Mouse (Mus musculus) gastrocnemius, postnatal 4 days (tissue): ENCODE data around the gene P2rx5. TPM values are rescaled to one million over a fixed set of nuclear protein-coding genes. Genes with fewer than 3 reads are reported as not detected.
A peak's percentile ranks its signal among the peaks of the same experiment; 100 is the strongest.

Experiments used
- DNase-seq, 2 experiments: peaks; one replicate each; pipeline ENCODE4 v3.0.0; 2021 to 2022; ENCODE audit warnings: low spot score in 2 of 2, mixed read lengths in 2 of 2
- long read RNA-seq, 2 experiments: library from polyadenylated mRNA; stranded (forward); transcript quantifications; one replicate each; pipeline ENCODE4 v2.0.0; 2021
- total RNA-seq, 2 experiments: library from RNA; stranded (reverse); gene quantifications; 2 replicates each; pipeline ENCODE4 v1.2.3; 2021

The P2rx5 gene
- 1 to 10 TPM; 6.2 to 7.1 TPM for total RNA-seq
- long read RNA-seq, experiment 1, transcript P2rx5-201 (13 exons, 2,395 nt), result major isoform, 9 of 16 reads
- long read RNA-seq, experiment 1, partial matches to known transcripts, result 1 of 16 reads
- long read RNA-seq, experiment 1, other reads (novel, unspliced or antisense), result 6 of 16 reads
- long read RNA-seq, experiment 2, partial matches to known transcripts, result 0 of 5 reads
- long read RNA-seq, experiment 2, other reads (novel, unspliced or antisense), result 3 of 5 reads

DNA sequence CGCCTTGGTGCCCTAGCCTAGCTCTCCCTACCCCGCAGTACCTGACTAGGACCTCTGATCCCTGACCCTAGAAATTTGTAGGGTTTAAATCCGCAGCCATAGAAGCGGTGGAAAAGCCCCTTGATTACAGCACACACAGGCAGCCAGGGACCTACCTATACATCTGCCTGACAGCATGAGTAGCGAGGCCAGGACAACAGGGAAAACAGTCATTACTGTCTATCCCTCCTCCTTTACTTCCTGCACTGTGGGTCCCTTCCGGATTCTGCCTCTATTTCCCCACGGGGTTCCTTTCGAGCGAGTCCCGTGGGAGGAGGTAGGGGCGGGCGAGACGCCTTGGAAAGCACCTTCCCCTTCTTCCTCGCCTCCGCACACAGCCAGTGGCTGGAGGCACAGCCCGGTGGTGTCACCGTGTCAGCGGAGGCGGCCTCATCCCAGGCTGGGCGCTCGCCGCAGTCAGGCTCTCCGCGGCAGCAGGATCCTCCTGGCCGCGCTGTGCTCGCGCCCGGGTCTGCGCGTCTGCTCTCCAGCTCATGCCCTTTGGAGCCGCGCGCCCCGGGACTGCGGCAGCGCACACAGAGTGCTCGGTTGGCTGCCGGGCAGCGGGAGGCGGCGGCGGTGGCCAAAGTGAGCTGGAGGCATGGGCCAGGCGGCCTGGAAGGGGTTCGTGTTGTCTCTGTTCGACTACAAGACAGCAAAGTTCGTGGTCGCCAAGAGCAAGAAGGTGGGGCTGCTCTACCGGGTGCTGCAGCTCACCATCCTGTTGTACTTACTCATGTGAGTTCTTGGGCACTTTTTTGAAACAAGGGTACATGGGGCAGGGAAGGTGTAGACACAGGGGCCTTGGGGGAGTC is at the start of gene P2rx5:
Gene P2rx5, plus strand, starts transcription at position 465 of the 854 bp plus-strand sequence.
- DNase-seq, result peak in 1 of 2 experiments; percentile 61

DNA sequence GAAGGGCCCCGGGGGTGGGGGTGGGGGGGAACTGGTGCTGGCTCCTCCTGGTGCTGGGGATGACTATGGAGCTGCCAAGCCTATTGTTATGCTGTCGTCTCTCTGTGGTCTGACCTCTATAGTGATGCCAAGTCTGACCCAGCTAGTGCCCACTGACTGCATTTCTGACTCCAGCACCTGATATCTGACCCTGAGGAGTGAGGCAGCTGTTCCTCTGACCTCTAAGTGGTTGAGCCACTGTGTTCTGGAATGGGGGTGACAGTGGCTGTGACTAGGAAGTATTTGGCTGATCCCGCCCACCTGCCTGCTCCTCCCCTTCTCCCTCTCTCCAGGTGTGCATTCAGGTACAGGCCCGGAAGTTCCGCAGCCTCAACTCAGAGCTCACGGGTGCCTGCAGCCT is 48.8 kb upstream of the P2rx5 start:
- DNase-seq, result no peak

DNA sequence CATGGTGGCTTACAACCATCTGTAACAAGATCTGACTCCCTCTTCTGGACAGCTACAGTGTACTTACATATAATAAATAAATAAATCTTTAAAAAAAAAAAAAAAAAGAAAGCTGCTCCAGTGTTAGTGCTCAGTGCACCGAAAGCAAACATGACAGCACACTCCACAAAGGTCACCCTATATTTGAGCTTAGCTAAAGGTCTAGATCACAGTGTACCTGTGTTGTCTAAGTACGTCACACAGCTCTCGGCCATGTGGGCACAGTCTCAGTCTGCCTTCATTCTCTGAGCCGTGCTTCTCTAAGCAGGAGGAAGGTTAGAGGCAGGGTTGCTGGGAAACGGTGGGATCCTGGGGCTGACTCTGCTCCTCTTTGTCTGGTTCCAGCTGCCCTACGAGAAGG is 33.7 kb upstream of the P2rx5 start:
- DNase-seq, result no peak

DNA sequence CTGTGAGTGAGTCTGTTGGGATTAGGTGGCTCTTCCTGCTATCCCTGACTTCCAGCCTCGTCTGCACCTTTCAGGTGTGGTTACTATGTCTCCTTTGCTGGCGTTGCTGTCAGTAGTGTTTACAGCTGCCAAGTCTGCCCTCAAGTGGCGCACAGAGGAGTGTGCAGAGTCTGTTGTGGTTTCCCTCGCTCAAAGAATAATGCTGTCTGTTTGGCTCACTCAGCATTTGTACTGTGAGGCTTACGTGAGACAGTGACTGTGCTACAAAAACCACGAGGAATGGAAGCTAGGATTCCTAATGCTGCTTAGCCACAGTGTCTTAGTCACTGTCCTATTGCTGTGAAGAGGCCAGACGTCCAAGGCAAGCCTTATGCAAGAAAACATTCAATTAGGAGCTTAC is 29.2 kb upstream of the P2rx5 start:
- DNase-seq, result no peak

DNA sequence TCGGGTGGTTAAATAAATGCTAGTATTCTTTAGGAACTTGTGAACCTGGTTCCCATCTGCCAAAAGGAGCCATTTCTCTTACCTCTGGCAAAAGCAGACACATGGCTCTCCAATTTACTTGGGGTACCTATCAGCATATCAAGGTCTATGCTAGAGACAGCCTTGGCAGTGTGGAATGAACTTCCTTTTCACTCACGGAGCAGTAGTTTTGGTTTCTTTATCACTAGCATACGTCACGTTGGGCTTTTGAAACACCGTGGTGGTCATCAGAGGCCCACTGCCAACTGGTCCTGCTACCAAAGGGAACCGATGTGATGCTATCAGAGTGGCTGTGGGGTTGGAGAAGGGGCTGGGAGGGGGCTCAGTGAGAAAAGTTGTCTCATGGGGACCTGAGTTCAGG is 27.2 kb upstream of the P2rx5 start:
- no peak for DNase-seq

DNA sequence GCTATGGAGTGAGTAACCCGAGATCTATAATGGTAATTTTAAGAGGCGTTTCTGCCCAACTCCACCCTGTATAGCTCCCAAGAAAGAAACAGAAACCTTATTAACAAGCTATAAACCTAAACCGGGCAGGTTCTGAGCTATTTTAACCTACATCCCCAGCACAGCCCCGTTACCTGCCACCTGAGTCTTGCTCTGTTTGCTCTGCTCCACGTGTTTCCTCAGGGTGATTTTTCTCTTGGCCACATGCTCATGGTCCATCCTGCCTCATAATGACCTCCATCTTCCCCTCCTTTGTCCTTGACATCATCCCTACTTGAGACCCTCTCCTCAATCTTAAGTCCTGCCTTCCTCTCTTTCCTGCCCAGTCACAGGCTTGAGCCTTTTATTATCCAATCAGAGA is 26.0 kb upstream of the P2rx5 start:
- DNase-seq, result no peak

DNA sequence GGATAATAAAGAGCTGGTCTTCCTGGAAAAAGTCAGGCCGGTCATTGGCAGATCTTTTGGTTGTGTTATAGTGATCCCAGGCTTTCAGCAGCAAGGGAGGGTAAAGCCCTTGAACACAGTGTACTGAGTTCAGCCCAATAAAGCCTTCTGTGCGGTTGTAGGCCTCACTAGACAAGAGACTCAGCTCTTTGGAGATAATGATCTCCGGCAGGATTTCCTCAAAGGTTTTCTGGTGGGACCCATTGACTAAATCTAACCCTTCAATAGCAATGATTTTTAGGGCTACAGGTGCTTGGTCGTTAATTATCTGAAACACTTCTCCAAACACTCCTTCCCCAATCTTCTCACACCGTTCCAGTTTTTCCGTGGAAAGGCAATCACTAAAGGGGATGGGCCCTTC is 23.6 kb upstream of the P2rx5 start:
- DNase-seq, result no peak

DNA sequence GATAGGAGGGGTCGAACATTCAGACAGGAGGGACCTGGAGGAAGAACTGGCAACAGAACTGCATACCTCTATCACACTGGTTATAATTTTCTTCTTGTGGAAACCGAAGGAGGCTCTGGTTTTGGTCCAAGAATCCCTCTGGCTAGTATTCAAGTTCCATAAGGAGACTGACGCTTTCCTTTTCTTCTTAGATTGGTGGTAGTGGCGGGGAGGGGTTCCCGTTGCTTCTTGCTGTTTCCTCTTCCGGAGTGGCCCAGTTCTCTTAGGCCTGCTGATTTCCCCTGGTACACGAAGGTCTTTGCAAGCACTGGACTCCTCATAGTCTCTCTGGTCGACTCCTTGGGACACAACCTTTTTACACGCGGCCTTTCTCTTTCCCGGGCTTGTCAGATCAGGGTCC is 23.1 kb upstream of the P2rx5 start:
- no peak for DNase-seq

DNA sequence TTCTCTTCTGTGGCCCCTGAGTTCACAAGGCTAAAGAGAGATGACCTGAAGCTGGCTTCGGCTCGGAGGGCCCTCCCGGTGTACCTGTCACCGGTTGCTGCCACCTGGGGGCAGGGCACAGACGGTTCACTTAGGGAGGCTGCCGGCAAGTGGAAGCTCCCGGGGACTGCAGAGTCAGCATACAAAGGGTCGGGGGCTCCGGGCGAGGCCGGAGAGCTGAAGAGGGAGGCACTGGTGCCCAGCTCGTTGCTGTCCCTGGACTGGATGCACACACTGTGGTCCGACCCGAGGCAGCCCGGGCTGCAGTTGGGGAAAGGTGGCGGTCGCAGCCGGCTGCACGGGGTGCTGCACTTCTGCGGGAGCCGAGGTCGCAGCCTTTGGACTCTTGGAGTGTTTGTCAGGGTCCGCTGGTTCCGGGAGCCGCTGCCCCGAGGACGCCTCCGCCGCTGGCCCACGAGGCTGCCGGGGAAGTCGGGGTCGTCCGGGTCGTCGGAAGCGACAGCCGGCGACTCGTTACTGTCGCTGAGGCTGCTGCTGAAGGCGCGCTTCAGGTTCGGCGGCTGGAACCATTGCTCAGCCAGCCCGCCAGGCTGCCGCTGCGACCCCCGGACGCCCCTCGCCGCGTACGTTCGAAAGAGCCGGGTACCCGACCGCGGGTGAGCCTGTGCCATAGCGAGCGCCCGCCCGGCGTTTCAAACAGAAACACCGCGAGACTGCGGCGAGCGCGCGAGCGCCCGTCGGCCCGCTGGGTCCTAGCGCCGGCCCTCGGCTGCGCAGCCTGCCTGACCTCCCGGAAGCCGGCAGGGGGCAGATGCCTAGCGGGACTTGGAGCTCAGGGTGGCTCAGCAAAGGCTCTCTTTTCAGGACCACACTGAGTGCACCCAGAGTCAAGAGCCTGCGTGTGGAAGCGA is 22.4 kb upstream of the P2rx5 start, which contains the start of gene Haspin:
Gene Haspin, minus strand, starts transcription at position 704 of the 911 bp plus-strand sequence.
- DNase-seq, result peak; percentile 92 to 94

DNA sequence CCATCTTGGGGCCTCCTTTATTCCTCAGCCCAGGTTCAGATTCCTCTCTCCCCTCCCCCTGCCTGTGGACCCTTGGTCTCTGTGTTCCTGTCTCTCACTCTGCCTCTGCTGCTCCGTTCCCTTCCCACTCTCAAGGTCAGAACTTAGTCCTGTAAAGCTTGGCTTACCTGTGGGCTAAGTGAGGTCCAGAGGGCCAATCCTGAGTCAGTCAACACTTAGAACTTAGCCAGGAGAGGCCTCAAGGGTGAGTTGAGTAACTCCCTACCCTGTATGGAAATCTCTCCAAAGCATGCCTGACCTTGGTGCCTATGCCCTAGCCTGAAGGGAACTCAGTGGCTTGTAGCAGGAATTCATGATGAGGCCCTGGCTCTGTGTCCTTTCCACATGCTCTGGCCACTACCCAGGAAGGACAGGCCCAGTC is 15.9 kb upstream of the P2rx5 start:
- no peak for DNase-seq

DNA sequence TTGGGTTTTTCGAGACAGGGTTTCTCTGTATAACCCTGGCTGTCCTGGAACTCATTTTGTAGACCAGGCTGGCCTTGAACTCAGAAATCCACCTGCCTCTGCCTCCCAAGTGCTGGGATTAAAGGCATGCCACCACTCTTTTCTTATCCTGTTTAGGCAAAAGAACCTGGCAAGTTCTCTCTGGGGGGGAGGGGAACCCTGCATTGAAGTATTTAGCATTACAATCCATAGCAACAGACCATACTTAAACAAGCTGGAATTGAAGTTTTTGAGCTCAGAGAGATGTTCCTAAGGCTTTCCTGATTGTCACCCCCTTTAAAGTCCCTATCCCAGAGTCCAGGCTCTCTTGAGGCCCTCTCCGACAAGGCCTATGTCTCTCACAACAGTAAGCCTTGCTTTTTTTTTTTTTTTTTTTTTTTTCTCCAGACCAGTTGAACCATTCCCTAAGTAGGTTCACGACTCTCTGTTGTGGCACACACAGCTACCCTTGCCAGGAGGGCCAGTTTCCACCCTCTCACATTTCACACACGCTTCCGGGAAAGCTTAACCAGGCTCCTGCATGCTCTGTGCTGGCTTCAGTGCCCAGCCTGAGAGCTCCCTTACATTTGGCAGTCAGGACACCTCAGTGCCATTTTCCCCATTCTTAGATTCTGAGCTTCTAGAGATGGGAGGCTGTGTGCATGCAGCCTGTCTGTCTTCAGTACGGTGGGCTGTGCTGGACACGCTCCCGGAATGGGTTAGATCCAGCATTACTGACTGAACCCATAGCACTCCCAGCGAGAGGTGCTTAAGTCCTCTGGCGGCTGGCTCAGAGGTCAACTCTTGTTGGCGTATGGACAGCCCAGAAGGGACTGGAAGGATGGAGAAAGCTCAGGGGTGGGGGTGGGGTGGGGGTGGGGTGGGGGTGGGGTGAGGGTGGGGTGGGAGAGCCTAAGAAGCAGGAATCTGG is 13.9 kb upstream of the P2rx5 start:
- no peak for DNase-seq

DNA sequence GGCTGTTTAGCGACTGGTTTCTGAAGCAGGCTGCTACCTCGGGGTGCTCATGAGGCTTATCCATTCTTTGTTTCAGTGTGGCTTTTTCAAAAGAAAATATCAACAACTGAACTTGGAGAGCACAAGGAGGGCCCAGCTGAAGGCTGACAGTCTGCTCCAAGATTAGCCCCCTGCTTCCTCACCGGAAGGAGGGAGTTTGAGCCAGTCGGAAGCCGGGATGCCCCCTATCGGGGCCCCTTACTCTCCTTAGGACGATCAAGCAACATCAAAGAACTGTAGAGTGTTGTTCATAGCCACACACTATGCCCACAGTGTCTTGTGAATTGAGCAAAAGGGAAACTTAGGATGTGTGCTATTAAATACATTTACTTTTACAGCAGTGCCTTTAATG is 13.3 kb upstream of the P2rx5 start:
- DNase-seq, result no peak

DNA sequence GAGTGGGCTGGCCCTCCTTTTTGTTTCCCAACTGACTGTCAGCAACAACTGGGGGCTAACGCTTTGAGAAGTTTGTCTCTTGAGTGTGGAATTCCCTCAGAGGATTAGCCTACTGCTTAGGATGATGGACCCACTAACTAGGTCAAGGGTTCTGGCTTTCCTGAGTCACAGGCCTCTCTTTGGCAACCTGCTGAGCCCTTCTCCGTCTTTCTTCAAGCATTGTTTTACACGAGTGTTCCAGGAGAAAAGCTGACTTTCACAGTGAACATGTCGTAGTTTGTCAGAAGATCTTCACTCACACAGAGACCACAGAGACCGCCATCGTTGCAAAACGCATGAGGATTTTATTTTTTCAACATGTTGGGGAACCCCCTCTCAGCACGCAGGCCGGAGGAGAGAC is 12.0 kb upstream of the P2rx5 start:
- no peak for DNase-seq

DNA sequence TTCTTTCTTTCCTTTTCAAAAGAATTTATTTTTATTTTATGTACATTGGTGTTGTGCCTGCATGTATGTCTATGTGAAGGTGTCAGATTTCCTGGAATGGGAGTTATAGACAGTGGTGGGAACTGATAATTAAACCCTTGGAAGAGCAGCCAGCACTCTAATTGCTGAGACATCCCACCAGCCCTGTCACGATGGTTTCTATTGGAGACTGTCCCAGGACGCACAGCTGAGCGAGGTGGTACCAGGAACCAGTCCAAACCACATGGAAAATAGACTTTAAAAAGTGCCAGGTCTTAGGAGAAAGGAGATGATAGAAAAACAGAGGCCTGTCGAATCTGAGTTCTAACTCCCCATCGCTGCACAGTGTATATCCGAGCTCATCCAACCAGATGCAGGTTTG is 5.2 kb upstream of the P2rx5 start:
- no peak for DNase-seq

DNA sequence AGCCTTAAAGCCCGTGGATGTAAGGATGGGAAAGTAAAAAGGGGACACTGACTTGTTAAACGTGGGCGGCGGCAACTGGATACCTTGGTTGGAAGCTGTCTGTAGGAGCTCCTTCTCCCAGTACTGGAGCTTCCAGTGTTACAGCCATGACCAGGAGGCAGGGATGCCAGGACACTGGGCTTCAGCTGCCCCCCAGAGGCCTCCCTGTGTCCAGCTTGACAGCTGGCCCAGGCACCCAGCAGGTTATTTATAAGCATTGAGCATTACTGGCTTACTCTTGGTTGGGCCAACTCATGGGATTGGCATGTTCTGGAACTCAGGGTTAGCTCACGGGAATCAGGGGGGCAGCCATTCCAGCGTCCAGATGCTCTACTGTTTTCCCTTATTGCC is 585 bp downstream of the P2rx5 start:
- DNase-seq, result peak in 1 of 2 experiments; percentile 41

DNA sequence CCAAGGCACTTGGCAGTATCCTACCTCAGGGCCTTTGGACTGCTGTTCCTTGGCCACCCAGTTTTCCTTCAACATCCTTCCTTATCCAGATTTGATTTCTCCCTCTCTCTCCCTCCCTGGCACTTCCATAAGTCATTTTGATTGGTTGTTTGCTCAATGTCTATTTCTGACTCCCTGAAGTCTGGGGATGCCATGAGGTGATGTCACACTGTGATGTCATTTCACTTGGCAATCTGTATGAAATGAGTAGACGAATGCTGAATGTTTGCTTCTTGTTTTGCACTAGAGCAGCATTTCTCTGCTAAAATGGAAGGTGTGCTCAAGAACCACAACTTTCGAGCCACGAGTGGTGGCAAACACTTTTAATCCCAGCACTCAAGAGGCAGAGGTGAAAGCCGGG is 1.4 kb downstream of the P2rx5 start:
- no peak for DNase-seq

DNA sequence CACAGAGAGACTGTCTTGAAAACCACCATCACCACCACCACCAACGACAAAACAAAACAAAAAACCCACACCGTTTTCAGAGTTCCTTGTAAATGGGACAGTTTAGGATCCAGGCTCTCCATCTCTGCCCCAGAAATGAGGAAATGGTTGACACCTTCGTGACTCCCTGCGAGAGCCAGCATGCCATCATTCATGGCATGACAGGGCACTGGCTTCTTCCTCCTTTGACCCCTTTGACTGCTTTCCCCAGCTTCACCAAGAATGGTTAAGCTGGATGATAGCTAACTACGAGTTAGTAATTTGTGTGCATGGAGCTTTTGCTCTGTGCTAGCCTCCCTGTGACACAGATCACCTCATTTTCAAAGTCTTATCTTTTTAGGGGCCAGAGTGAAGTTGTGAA is 2.1 kb downstream of the P2rx5 start:
- DNase-seq, result no peak

DNA sequence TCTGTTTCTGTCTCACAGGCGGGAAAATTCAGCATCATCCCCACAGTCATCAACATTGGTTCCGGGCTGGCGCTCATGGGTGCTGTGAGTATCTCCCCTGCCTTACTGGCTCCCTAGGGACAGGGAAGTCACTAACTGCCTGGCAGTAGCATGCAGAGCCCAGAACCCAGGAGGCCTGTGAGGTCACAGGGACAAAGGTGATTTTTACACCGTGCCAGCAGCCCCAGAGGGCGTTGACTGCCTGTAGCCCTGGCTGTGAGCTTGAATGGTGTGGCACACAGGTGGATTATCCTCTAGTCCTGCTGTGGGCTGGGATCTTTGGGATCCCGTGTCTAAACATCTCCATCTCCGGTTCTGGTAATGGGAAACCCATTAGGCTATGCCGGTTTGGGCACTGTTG is 7.8 kb downstream of the P2rx5 start:
- no peak for DNase-seq

DNA sequence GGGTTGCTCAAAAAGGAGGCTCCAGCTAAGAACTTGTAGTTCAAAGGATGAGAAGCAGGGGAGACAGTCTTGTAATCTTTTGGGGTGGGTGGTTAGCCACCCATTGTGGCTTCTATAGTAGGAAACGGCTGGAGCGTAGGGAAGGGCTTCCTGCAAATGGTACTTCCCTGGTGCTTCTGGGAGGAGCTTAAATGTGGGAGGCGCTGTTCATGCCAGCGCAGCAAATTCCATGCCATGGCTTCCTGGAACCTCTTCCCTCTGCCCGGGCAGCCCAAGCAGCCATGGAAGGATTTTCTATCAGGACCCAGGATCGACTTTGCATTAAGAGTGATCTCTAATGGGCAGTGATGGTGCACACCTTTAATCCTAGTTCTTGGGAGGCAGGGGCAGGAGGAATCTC is 8.4 kb downstream of the P2rx5 start:
- DNase-seq, result no peak

DNA sequence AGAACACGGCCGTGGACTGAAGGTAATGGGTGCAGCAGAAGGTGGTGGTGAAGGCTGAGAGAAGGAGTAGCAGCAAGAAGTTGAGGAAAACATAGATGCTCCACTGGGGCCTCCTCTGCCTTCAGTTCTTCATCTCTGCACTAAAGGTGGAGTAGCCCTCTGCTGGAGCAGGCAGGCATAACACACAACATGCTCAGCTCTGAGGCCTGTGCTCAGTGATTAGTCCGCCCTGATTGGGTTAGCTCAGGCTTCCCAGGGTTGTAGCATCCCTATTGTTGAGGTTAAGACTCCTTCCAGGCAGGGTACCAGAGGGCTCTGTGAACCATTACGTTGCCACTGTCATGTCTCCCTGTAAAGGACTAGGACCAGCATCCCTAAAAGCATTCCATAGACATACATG is 9.0 kb downstream of the P2rx5 start:
- DNase-seq, result peak in 1 of 2 experiments; percentile 62
